Mouse (Mus musculus) lung, embryonic 16.5 days (tissue): ENCODE data around the gene C530008M17Rik. TPM values are rescaled to one million over a fixed set of nuclear protein-coding genes. Genes with fewer than 3 reads are reported as not detected.

Source experiments
- ATAC-seq: fragments of 200-750 bp; cut with Nextera tagmentation; 2 replicates; pipeline ENCODE4 v1.8.0; 2017; ENCODE audit warnings: low read depth, mild to moderate bottlenecking, moderate library complexity
- H3K27ac ChIP-seq: fragments of 300-500 bp; sonication (generic); 2 replicates; pipeline ENCODE4 v1.5.1; 2014; ENCODE audit warnings: mild to moderate bottlenecking, control low read depth, low read length
- H3K27me3 ChIP-seq: fragments of 300-500 bp; sonication (generic); 2 replicates; pipeline ENCODE4 v1.6.1; 2014; ENCODE audit warnings: low read depth, low read length, mixed read lengths; ENCODE audit not compliant: control insufficient read depth, insufficient read depth
- H3K36me3 ChIP-seq: fragments of 300-500 bp; sonication (generic); 2 replicates; pipeline ENCODE4 v1.6.1; 2014; ENCODE audit warnings: low read length; ENCODE audit not compliant: control insufficient read depth, insufficient read depth
- H3K4me1 ChIP-seq: fragments of 300-500 bp; sonication (generic); replicated peaks from 2 replicates; pipeline ENCODE4 v1.6.1; 2014; ENCODE audit warnings: low read length, mixed read lengths; ENCODE audit not compliant: control insufficient read depth, insufficient read depth
- H3K4me2 ChIP-seq: fragments of 300-500 bp; sonication (generic); 2 replicates; pipeline ENCODE4 v1.6.1; 2014; ENCODE audit warnings: low read depth, low read length, control low read depth
- H3K4me3 ChIP-seq: fragments of 300-500 bp; sonication (generic); 2 replicates; pipeline ENCODE4 v1.5.1; 2014; ENCODE audit warnings: mild to moderate bottlenecking, low read length, control low read depth
- H3K9ac ChIP-seq: fragments of 300-500 bp; sonication (generic); 2 replicates; pipeline ENCODE4 v1.6.1; 2014; ENCODE audit warnings: low read length, control low read depth
- H3K9me3 ChIP-seq: fragments of 300-500 bp; sonication (generic); 2 replicates; pipeline ENCODE4 v1.6.1; 2016; ENCODE audit warnings: low read length; ENCODE audit not compliant: control insufficient read depth
- WGBS: fragments of 180-500 bp; shearing (Covaris S2); extraction: QIAGEN DNeasy Blood & Tissue Kit; methylation state at CpG from one replicate; pipeline ENCODE4 v1.1.7; 2014; 5-methylcytosine and 5-hydroxymethylcytosine counted together
- polyA plus RNA-seq: library from polyadenylated mRNA; unstranded; fragments of >200 nt; fragmentation: Nextera tagmentation; extraction: Ambion mirVana; gene quantifications from 2 replicates; pipeline ENCODE4 v1.2.1, GENCODE M21; 2015

Gene C530008M17Rik
- polyA plus RNA-seq, 1 experiment from 2014 or later: 9.5 TPM

DNA sequence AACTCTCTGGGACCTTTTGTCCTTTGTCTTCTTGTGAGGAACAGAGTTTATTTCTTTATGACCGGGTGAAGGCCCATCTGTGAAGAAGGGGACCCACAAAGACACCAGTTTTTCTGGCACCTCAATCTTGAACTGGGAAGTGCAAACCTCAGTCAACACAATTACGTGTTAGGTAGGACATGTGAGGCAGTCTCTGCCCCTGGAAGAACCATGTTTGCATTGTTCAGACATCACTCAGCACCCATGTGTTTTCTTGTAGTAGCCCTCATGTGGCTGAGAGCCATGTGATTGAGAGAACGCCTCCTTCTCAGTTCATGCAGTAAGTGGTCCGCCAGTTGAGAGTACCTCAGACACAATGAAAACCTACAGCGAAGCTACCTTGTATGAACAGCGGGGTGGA lies 136.4 kb downstream of the C530008M17Rik start:
- H3K4me3 ChIP-seq: no peak overlapping the region
- no peaks in the 10 kb centered on the region for H3K36me3 ChIP-seq
- no peak overlapping the region for H3K27ac ChIP-seq
- WGBS: 88% methylated on average over 6 of the region's 6 CpGs
- no peaks in the 10 kb centered on the region for H3K9me3 ChIP-seq
- H3K4me2 ChIP-seq: no peak overlapping the region
- no peaks in the 10 kb centered on the region for H3K4me1 ChIP-seq
- no peak for ATAC-seq
- H3K9ac ChIP-seq: no peak overlapping the region
- H3K27me3 ChIP-seq: no peaks in the 10 kb centered on the region

DNA sequence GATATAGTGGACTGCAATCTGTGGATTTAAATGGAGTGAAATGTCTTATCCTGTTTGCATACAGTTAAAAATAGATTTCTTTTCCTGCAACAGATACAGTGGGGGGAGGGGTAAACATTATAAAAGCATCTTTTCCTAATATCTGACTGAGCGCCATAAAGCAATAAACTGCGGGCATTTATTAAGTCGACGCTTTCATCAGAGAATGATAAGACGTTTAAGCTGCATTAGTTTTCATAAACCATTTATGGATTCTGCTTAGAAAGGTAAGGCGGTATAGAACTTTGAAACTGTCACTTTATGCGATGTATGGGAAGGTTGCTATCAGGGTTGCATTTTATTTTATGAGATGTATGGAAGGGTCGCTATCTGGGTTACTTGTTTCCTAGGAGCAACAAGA lies 141.7 kb downstream of the C530008M17Rik start:
- Histone ChIP-seq H3K4me3 (no peak overlapping the region), H3K36me3 (no peaks in the 10 kb centered on the region), H3K4me2 (no peak overlapping the region), H3K27me3 (no peaks in the 10 kb centered on the region), H3K9me3 (no peaks in the 10 kb centered on the region), H3K27ac (no peak overlapping the region), H3K9ac (no peak overlapping the region), H3K4me1 (peaks cover 8% of the 10 kb centered on the region; the same call in 1 of the 2 replicates)
- WGBS: 88% methylated on average over 8 of the region's 8 CpGs
- no peak for ATAC-seq

DNA sequence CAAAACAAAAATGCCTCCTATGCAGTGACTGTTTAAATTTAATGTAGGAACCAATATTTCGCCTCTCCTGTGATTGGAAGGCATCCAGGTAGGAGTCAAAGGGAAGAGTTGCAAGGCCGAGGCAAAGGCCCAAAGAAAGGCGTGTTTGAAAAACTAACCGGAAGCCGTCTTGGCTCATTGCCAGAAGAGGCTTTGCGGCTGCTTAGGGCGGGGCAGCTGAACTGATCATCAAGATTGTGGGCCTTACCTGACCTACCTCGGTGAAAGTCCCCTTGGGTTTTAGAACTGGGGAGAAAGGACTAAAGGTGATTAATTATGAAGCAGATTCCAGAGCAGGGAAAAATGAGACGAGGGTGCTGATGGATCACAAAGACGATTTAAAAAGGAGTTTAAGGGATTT lies 143.2 kb downstream of the C530008M17Rik start:
- ATAC-seq: no peak
- no peak overlapping the region for H3K9ac ChIP-seq
- no peaks in the 10 kb centered on the region for H3K27me3 ChIP-seq
- no peak overlapping the region for H3K4me2 ChIP-seq
- no peak overlapping the region for H3K27ac ChIP-seq
- H3K4me3 ChIP-seq: no peak overlapping the region
- no peaks in the 10 kb centered on the region for H3K36me3 ChIP-seq
- H3K9me3 ChIP-seq: no peaks in the 10 kb centered on the region
- H3K4me1 ChIP-seq: peaks cover 8% of the 10 kb centered on the region; the same call in 1 of the 2 replicates
- WGBS: 32% methylated on average over 10 of the region's 10 CpGs

DNA sequence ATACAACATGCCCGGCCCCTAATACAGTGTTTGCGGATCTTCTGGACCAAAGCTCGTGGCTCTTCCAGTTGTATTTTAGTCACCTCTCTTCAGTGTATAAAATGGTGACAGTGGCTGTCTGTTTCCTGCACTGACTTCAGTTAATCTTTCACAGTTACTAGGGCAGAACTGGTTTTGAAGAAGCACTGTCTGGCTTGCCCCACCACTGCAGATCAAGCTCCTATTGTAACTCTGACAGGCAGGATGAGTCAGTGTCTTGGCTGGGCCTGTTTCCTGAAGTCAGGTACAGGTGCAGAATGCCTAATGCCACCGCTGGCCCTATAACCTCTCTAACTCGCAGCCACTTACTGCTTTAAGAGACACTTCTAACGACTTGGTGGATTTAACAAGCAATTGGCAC lies 152.7 kb downstream of the C530008M17Rik start:
- no peaks in the 10 kb centered on the region for H3K9me3 ChIP-seq
- H3K9ac ChIP-seq: no peak overlapping the region
- H3K27me3 ChIP-seq: no peaks in the 10 kb centered on the region
- H3K27ac ChIP-seq: no peak overlapping the region
- H3K4me1 ChIP-seq: no peaks in the 10 kb centered on the region
- no peak for ATAC-seq
- H3K4me3 ChIP-seq: no peak overlapping the region
- H3K36me3 ChIP-seq: no peaks in the 10 kb centered on the region
- WGBS: 82% methylated on average over 6 of the region's 6 CpGs
- H3K4me2 ChIP-seq: no peak overlapping the region

DNA sequence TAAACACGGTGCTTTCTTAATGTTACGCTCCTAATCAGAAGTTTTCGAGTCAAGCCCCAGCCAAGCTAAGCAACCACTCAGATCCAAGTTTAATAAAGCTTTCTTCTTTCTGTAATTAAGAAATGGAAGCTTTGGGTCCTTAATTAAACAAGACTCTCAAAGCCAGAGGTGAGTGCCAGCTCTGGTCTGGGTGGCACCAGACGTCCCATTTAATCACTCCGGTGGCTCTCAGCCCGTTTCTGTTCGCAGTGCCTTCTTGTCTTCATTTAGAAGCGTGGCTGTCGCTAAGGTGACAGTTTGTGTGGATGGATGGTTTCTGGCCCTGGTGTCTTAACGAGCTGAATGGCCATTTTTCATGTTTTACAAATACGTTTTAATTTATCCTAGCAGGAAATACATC lies 158.7 kb downstream of the C530008M17Rik start:
- H3K27me3 ChIP-seq: no peaks in the 10 kb centered on the region
- H3K4me3 ChIP-seq: no peak overlapping the region
- ATAC-seq: no peak
- H3K36me3 ChIP-seq: no peaks in the 10 kb centered on the region
- H3K9me3 ChIP-seq: no peaks in the 10 kb centered on the region
- H3K27ac ChIP-seq: no peak overlapping the region
- WGBS: 60% methylated on average over 11 of the region's 11 CpGs
- H3K4me2 ChIP-seq: no peak overlapping the region
- no peak overlapping the region for H3K9ac ChIP-seq
- H3K4me1 ChIP-seq: no peaks in the 10 kb centered on the region

DNA sequence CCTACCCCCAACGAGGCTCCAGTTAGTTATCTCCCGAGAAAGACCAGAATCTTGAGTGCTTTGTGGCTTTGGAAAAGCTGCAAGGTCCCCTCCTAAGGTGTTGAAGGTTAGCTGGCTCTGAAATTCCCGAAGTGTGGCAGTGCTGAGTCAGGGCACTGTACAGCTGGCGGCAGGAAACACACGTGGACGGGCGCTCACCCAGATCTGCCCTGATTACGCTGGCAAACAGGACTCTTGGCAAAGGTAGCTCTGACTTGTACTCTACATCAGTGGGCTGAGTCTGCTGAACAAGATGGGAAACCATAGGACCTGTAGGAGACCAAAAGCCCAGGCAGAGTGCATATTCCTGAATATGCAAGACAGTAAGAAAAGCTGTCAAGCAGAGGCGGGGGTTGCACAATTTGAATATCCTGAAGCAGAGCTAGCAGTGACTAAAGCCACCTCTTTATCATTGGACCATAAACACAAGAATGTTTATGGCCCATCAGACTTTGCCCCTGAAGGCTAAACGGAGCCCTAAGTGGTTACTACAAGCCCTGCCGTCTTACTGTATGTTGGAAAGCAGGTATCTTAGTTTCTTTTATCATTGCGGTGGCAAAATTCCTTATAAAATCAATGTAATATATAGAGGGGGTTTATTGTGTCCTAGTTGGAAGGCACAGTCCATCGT lies 159.6 kb downstream of the C530008M17Rik start:
- Histone ChIP-seq H3K27me3 (no peaks in the 10 kb centered on the region), H3K9me3 (no peaks in the 10 kb centered on the region), H3K4me1 (no peaks in the 10 kb centered on the region), H3K9ac (no peak overlapping the region), H3K27ac (no peak overlapping the region), H3K4me2 (no peak overlapping the region), H3K4me3 (no peak overlapping the region), H3K36me3 (no peaks in the 10 kb centered on the region)
- no peak; the same call in 1 of the 2 replicates for ATAC-seq
- 58% methylated on average over 13 of the region's 13 CpGs for WGBS

DNA sequence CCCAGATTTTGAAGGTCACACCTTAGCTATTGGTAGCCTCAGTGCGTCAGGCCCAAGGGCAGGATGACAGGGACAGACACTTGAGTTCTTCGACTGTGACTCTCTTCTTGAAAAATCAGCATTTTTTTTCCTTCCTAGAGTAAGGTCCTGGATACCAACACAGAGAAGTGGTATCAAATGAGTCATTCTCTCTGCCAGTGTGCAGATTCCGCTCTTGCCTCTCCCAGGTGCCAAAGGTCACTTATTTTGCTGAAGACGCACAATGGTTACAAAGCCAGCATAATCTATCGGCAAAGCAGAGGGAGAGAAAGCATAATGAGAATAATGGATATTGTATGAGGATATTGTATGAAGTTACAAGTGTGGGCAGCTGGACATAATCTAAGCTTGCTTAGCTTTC lies 160.4 kb downstream of the C530008M17Rik start:
- H3K9ac ChIP-seq: no peak overlapping the region
- WGBS: 84% methylated on average over 5 of the region's 5 CpGs
- H3K9me3 ChIP-seq: no peaks in the 10 kb centered on the region
- no peak for ATAC-seq
- no peaks in the 10 kb centered on the region for H3K36me3 ChIP-seq
- no peak overlapping the region for H3K4me2 ChIP-seq
- H3K4me3 ChIP-seq: no peak overlapping the region
- no peaks in the 10 kb centered on the region for H3K4me1 ChIP-seq
- no peaks in the 10 kb centered on the region for H3K27me3 ChIP-seq
- no peak overlapping the region for H3K27ac ChIP-seq

DNA sequence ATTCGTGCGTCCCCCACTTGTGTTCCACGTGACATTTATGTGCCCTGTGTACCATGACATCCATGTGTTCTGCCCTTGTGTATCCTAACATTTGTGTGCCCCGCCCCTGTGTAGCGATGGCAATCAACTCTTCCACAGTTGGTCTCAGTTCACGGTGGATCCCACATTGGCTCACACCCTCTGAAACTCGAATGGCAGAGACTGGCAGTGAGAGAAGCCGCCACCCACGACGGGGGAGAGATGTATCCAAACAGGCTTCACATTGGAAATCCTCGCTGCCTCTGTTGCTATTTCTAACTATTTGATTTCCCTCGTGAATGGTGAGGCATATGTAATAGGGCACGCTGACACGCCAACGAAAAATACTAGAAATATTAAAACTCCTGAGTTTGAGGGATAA lies 161.4 kb downstream of the C530008M17Rik start:
- 90% methylated on average over 15 of the region's 15 CpGs for WGBS
- Histone ChIP-seq H3K4me3 (no peak overlapping the region), H3K4me2 (no peak overlapping the region)

DNA sequence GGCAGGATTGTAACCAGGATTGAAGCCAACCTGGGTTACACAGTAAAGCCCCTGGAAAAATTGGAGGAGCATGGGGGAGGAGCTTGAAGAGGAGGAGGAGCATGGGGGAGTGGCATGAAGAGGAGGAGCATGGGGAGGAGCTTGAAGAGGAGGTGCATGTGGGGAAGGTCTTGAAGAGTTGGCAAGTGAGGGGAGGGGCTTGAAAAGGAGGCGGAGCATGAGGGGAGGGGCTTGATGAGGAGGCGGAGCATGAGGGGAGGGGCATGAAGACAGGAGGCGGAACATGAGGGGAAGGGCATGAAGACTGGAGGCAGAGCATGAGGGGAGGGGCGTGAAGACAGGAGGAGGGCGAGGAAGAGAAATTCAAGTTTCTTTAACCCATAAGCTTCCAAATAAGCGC lies 162.5 kb downstream of the C530008M17Rik start:
- ATAC-seq: no peak
- WGBS: 84% methylated on average over 6 of the region's 6 CpGs
- no peaks in the 10 kb centered on the region for H3K9me3 ChIP-seq
- H3K9ac ChIP-seq: no peak overlapping the region
- H3K4me1 ChIP-seq: no peaks in the 10 kb centered on the region
- H3K4me2 ChIP-seq: no peak overlapping the region
- no peaks in the 10 kb centered on the region for H3K36me3 ChIP-seq
- no peaks in the 10 kb centered on the region for H3K27me3 ChIP-seq
- no peak overlapping the region for H3K4me3 ChIP-seq
- H3K27ac ChIP-seq: no peak overlapping the region

More for the DNA sequence above, 161.4 kb downstream of the C530008M17Rik start:
- Histone ChIP-seq H3K27me3 (no peaks in the 10 kb centered on the region), H3K9me3 (no peaks in the 10 kb centered on the region), H3K4me1 (no peaks in the 10 kb centered on the region), H3K9ac (no peak overlapping the region), H3K27ac (no peak overlapping the region), H3K36me3 (no peaks in the 10 kb centered on the region)
- no peak for ATAC-seq

DNA sequence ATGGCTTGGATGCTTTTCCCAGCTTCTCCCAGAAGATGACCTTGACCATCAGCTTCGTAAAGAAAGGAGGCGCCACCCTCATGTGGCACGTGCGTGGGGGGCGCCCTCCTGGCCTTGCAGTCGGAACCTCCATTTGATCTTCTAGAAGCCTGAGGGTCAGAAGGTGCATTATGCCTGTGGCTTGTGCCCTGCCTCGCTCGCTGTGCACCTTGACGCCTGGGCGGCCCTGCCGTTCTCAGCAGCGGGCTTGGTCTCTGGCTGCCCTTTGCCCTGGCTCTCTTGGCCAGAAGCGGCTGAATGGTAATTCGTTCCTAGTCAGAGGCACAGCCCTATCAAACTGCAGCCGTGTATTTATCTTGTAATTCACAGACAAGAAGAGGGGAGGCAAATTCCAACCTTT lies 165.8 kb downstream of the C530008M17Rik start:
- no peak overlapping the region for H3K4me2 ChIP-seq
- no peak for ATAC-seq
- no peaks in the 10 kb centered on the region for H3K9me3 ChIP-seq
- H3K27ac ChIP-seq: no peak overlapping the region
- H3K4me1 ChIP-seq: no peaks in the 10 kb centered on the region
- H3K27me3 ChIP-seq: no peaks in the 10 kb centered on the region
- H3K9ac ChIP-seq: no peak overlapping the region
- H3K4me3 ChIP-seq: no peak overlapping the region
- no peaks in the 10 kb centered on the region for H3K36me3 ChIP-seq
- 60% methylated on average over 15 of the region's 15 CpGs for WGBS
